Mouse (Mus musculus) gastrocnemius, adult 8-10 months (tissue): ENCODE data around the gene Slc16a9. TPM values are rescaled to one million over a fixed set of nuclear protein-coding genes. Genes with fewer than 3 reads are reported as not detected.
A peak's percentile ranks its signal among the peaks of the same experiment; 100 is the strongest.
"Not testable (repeated sequence)": the region's sequence is repeated elsewhere in the genome, so short reads cannot be mapped to it uniquely, and the experiment has no call there.

Experiments used
- DNase-seq, 2 experiments: peaks; one replicate each; pipeline ENCODE4 v3.0.0; 2022; ENCODE audit warnings: low spot score in 2 of 2
- total RNA-seq, 4 experiments: library from RNA; stranded (reverse); gene quantifications; 2 replicates each; pipeline ENCODE4 v1.2.4; 2022

Gene Slc16a9
- total RNA-seq: 1 to 10 TPM; 3.4 to 8.4 (median 7.1) TPM

DNA sequence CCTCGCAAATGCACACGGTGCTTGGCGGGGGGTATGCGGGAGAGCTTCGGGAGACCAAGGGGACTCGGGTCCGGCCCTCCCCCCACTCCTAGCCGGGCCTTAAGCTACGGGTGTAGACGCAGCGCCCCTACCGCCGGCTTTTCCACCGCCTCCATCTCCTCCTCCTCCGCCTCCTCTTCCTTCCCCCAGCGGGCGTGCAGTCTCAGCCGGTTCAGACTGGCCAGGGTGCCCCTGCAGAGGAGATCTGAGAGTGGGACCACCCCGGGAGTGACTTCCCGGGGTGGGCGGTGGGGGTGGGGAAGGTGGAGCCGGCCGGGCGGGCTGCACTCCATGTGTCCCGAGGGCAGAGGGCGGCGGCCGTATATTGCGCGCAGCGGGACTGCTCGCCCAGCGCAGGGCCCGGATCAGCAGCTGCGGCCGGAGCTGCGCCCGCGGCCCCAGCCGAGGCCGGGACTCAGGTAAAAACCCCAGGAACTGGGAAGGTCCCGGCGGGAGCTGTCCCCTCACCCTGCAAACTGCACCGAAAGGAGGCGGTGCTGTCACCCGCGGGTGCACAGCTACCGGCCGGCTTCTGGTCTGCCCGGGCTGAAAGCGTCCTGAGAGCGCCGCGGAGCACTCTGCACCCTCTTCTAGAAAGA is at the start of gene Slc16a9:
Gene Slc16a9, plus strand, starts transcription at position 180 of the 638 bp plus-strand sequence.
- DNase-seq: peak; percentile 41 to 59

DNA sequence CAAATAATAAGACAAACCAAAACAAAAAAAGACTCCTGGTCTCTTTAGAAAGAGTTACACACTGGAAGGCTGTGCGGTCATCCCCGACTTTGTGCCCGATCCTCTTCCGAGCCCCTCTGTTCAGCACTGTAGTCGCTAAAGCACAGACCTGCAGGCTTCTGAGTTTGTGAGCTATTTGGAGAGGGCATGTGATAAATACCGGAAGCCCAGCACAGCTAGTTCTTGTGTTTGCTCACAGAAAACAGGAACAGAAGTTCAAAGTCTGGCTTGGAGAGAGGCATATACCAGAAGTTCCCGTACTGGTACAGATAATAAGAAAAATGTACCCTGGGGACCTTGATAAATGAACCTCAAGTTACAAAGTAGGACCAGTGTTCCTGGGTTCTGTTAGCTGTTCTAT is 49.6 kb upstream of the Slc16a9 start:
- no peak for DNase-seq

DNA sequence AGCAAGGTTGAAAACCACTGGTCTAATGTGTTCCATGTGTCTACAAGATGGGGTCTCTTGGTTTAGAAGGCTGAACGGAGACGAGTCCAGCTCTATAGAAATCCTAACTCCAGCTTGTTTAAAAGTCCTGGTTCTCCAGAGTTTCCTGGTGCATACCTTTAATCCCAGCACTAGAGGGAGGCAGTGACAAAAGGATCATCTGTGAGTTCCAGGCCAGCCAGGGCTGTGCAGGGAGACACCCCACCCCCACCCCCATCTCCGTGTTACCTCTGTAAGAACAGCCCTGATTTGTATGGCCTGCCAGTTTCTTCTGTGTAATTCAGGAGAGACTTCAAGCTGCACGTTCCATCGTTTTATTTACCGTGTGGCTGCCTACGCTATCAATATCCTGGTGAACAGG is 49.1 kb upstream of the Slc16a9 start:
- no peak for DNase-seq

DNA sequence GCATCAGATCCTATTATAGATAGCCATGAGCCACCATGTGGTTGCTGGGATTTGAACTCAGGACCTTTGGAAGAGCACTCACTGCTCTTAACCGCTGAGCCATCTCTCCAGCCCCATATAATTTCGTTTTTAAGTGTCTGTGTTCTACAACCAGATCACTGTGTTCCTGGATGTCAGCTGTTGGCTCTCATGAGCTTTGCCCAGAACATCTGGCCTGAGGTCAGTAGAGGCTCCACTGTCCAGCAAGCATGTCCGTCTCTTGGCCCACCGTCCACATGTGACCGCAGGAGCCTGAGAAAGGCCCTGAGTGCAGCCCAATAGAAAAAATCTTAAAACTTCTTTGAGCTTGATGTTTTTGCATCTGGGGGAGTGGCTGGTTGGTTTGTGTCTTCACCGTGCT is 48.2 kb upstream of the Slc16a9 start:
- DNase-seq: peak in 1 of 2 experiments; percentile 26

DNA sequence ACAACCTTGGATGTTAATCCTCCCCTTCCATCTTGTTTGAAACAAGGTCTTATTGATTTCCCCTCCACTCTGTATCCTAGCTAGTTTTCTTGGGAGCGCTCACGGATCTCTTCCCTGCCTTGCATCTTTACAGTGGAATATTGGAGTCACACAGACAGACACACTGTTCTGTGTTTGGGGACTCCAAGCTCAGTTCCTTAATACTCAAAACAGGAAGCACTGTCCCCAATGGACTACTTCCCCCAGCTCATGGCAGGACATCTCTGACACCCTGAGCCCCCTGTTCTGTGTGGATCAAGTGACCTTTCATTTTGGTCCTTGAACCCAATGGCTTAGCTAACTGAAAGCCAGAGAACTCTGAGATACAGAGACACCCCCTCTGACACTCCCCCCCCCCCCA is 47.3 kb upstream of the Slc16a9 start:
- no peak for DNase-seq

DNA sequence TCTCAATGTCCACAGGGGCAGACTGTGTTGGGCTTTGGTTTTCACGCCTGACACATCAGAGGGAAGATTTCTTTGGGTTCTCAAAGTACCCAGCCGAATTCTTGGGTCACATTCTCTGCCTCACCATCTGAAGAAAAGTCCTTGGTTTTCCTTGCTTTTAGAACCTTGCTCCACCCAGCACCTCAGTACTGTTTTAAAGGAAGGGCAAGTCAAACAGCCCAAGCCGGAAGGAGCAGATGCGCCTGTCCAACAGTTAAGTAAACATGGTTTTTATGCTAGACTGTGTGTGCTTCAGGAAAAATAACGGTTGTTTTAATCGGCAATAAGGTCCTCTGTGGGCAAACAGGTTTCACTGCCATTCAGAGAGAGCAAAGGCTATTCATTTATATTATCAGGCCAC is 46.9 kb upstream of the Slc16a9 start:
- no peak for DNase-seq

DNA sequence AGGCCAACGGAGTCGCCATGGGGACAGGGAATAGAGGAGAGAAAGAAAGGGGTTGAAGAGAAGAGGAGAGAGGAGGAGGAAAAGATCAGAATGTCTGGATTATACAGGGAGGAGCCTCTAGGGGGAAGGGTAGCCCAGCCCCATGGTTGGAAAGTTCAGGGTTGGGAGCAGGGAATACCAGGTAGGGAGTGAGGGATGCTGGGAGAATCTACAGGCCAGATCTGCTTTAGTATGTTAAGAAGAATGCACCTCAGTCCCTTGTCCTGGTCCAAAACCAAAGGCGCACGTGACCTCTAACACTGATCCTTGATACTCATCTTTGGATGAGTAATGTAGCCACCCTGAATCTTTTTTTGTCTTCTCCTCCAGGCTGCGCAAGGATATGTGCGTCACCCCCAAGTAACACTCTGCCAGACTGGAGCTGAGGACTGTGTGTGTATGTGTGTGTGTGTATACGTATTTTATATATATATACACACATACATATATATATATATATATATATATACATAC is 45.9 kb upstream of the Slc16a9 start:
- no peak for DNase-seq

DNA sequence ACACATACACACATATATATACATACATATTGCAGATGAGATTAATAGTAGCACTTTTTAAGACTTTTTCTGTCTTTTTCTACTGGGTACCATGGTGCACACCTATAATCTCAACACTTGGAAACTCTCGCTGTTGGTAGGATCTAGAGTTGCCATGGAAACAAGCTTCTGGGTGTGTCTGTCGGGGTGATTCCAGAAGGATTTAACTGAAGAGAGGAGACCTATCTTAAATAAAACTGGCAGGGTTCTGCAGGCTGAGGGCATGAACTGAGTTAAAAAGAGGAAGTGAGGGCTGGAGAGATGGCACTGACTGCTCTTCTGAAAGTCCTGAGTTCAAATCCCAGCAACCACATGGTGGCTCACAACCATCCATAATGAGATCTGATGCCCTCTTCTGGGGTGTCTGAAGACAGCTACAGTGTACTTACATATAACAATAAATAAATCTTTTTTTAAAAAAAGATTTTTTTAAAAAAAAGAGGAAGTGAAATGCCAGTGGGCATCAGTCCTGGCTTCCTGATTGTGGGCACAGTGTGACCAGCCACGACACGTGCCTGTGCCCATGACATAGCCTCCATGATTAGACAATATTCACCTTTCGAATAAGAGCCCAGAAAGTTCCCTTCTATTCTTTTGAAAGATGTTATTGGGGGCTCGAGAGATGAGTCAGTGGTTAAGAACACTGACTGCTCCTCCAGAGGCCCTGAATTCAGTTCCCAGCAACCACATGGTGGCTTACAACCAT is 45.3 kb upstream of the Slc16a9 start:
- no peak for DNase-seq

DNA sequence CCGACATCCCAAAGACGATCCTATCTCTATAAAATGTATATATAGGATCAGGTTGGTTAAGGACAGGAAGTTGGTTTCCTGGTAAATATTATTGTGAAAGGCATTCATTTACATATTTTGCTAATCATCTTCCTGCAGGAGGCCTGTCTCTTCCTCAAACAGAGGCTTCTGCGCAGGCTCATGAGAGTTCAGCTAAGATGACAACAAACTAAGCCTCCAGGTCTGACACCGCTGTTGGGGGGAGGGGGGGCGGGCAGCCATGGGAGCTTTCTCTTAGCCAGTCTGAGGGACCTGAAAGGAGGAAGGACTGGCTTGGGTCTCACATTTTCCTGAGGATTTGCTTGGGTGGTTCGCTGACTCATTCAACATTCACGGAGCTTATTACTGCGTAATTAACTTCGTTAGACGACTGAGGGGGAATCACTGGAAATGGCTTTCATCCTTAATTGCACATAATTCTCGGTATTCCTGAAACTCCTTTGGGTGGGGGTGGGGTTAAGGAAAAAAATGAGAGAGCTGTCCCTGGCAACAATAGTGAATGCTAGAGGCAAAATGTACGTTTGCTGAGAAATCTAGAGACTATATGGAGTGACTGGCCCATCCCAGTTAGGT is 43.9 kb upstream of the Slc16a9 start:
- DNase-seq: no peak

DNA sequence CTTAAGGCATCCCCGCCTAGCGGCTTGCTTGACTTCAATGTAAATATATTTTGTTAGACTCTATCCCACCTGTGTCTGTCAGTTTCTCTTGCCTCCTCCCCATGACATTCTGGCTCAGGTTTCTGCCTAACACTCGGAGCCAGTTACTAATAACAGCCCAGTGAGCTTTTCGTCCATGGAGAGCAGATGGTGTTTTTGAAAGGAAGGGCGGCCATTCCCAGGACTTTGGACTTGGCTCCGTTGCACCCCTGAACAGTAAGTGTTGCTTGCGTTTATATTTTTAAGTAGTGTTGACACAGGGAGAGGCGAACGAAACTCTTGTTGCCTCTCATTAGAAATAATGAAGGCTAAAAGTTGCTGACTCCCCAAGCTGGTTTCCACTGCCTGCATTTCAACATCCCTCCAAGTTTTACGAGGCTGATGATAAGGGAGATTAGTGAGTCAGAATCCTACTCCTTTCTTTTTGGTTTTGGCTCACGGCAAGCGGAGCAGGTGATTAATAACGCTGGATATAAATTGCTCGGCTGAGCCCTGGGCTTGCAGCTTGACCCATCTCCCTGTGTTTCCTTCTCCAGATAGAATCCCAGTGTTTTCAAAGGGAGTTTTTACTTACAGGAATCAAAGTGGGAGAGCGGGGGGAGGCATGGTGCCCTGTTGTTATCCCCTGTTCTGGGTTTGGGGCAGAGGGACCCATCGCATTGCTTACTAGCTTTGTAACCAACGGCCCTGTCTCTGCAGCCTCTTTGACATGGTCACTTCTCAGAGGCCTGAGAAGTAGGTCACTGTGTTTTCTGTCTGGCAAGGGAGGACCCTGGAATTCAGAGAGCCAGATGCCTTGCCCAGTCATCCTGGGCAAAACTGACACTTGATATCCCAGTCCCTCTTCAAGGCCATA is 40.1 kb upstream of the Slc16a9 start, which contains the start of gene Mrln:
Gene Mrln, plus strand, starts transcription at position 160 of the 895 bp plus-strand sequence.
- DNase-seq: peak; percentile 36 to 49

DNA sequence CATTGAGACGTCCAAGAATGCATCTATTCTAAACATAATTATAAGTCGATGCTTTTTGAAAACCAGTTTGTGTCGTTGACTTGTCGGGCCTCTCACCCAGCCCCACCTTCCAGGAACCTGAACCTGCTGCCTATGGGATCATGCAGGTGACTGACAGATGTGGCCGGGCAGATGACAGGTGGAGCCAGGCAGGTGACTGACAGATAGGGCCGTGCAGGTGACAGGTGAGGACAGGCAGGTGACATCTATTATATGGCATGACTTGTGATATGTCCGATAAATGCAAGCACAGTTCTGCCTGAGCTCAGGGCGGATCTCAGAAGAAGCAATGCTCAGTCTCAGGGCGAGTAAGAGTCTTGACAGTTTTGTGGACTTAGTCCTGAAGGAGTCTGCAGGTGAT is 33.6 kb upstream of the Slc16a9 start:
- DNase-seq: no peak

DNA sequence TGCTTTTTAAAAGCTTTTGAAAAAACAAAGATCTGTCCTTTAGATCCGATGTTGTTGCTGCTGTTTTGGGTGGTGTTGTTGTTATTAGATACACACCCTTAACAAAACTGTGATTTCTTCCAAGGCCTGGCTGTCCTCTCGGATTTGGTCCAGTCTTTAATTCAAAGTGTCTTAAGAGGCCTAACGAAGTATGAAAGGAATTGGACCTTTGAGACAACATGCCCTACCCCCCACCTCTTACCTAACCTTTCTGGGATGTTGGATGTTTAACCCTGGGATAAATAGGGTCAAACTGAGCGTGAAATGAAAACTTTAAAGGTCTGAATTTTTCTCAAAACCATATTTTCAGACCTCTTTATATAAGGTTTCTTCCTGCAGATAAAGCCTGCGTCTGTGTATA is 23.9 kb upstream of the Slc16a9 start:
- DNase-seq: no peak

DNA sequence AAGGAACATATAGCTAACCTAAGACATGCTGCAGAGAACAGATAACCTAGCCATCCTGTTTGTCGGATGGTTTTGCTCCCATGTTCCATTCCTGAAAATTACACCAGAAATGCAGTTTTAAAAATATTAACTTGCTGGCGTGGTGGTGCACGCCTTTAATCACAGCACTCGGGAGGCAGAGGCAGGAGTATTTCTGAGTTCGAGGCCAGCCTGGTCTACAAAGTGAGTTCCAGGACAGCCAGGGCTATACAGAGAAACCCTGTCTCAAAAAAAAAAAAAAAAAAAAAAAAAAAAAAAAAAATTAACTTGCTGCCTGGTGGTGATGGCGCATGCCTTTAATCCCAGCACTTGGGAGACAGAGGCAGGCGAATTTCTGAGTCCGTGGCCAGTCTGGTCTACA is 22.7 kb upstream of the Slc16a9 start:
- DNase-seq: not testable (repeated sequence)

DNA sequence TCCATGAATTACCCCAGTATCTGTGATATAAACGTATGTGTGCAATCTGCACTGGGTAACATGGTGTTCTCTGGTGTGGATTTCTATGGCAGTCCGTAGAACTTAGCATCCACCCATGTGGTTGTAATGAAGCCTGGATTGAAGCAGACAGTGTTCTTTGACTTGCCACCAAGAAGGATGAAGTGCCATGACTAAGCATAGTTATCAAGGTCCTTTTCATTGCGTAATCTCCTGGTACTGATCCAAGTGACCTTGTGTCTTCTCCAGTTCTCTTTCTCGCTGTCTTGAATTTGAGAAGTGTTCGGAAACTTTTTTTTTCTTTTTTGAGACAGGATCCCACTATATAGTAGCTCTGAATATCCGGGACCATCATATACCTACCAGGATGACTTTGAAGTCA is 20.3 kb upstream of the Slc16a9 start:
- peak in 1 of 2 experiments; percentile 46 for DNase-seq

DNA sequence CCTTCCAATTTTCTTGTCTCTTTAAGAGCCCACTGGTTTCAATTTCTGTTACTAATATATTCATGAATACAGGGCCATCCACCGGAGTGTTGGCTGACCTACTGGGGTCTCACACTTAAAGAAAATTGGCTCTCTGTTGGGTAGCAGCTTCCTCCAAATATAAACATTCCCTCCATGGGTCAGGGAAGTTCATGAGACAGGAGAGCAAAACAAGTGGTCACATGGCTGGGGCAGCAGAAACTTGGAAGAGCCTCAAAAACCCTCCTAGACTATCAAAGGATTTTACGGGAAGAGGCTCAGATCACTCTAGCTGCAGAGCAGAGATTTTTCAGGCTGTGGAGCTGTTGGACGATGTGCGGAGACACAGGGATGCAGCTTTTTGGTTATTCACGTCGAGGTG is 19.1 kb upstream of the Slc16a9 start:
- no peak for DNase-seq

DNA sequence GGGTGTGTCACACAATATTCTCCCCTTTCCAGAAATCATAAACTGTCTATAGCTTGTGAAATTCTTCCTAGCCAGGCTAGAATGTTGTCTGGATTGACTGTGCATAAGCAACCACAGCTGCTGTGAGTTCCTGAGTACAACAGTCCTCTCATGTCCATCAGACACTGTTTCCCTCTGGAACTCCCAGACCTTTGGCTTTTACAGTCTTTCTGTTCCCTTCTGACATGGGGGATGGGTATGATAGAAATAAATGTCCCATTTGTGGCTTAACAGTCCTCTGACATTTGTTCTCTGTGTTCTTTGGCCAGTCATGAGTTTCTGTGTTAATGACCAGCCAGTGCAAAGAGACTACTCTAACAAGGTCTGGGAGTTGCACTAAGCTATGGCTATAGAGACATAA is 18.3 kb upstream of the Slc16a9 start:
- no peak for DNase-seq

DNA sequence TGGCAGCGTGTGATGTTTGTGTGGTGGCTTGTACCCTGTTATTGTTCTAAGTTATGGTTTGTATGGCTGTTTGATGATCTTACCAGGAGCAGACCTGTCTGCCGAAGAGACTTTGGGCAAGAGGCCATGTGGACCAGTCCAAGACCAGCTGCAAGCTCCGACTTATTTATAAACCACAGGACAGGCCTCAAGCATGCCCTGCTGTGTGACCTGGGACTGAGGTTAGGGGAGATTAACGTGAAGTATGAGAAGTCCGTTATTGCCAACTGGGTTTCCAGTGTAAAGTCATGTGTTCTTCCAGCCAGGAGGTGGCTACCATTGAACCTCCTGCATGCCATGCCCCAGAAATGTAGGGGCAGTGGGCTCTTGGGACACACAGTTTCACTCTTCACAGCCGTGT is 14.5 kb upstream of the Slc16a9 start:
- DNase-seq: peak; percentile 50 to 71

DNA sequence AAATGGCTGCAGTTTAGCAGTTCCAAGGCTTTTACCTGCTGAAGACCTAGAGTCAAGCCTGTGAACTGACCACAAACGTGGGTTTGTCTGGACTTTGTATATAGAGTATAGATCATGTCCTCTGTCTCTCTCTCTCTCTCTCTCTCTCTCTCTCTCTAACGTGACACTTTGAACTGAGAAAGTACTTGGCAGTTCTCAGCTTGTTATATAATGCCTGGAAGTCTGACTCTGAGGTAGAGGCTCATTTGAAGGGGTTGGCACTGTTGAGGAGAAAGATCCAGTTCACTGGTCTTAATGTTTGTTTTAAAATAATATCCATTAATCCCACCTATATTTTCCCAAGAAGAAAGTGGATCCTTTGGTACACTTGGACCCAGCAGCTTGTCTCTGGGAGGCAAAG is 7.0 kb upstream of the Slc16a9 start:
- DNase-seq: no peak

DNA sequence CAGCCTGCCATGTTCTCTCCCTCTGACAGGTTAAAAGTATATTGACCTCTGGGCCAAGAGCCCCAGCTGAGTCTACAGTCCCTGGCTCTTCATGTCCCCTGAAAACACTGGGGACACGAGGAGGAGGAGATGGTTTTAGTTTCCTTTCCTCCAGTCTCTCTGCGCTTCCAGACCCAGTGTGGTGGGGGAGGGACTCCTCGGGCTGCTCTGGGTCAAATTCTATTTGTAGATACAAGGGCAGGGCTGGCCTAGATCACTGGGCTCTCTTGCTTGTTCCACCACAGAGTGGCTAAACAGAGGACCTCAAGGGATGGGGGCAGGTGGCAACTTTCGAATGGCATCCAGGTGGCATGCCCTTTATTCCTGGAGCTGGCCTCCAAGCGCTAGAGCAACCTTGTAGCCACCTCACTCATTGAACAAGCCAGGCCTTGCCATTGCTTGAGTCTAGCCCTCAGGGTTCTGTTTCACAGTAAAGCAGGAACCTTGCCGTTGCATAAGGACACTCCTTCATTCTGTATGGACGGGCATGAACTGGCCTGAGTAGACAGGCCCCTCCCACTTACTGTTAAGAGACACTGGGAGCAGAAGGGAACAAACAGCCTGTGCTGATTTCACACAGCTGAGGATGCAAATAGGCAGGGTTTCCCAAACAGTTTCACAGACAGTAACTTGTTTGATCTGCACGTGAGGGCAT is 2.0 kb upstream of the Slc16a9 start:
- DNase-seq: peak; percentile 45 to 47

DNA sequence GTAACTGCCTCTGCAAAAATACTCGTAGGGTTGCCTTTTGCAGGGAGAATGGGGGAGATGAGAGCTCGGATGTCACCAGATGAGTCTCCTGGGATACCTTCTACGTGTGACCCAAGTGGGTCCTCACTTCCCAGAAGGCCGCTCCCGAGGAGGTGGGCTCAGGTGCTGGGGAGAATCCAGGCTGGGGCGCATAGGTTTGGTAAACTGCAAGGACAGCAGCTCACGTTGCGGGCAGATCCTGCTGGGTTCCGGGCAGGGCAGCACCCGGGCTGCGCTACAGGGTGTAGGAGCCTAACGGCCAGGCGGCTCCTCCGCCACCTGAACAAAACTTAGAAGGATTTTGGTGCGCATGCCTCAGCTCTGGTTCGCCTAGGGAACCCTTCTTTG is 652 bp downstream of the Slc16a9 start:
- no peak for DNase-seq

DNA sequence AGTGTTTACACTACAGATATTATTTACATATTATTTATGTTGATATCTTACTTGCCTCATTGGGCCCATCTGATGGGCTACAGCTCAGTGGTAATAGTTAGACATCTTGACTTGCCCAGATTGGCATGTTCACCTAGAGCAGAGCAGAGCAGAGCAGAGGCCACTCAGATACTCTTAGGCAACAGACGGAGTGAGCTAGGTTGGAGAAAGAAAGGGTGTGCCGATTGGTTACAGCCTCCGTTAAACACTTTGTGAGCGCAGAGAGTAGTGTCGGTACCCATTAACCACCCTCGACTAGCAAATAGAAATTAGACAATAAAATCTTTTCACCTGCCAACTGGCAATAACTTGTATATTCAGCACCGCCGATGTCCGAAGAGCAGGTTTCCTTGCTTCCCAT is 1.2 kb downstream of the Slc16a9 start:
- no peak for DNase-seq
